Mouse (Mus musculus) G1E (cell line): ENCODE data around the gene Csad.

Experiments used
- CTCF ChIP-seq: IDR thresholded peaks from 2 replicates; pipeline ENCODE4 v1.5.1; 2012; ENCODE audit warnings: low read depth, low read length, inconsistent platforms, mixed read lengths
- GATA2 ChIP-seq: IDR thresholded peaks from 2 replicates; pipeline ENCODE4 v1.6.1; 2012; ENCODE audit warnings: low read depth, low read length, inconsistent platforms, borderline replicate concordance

DNA sequence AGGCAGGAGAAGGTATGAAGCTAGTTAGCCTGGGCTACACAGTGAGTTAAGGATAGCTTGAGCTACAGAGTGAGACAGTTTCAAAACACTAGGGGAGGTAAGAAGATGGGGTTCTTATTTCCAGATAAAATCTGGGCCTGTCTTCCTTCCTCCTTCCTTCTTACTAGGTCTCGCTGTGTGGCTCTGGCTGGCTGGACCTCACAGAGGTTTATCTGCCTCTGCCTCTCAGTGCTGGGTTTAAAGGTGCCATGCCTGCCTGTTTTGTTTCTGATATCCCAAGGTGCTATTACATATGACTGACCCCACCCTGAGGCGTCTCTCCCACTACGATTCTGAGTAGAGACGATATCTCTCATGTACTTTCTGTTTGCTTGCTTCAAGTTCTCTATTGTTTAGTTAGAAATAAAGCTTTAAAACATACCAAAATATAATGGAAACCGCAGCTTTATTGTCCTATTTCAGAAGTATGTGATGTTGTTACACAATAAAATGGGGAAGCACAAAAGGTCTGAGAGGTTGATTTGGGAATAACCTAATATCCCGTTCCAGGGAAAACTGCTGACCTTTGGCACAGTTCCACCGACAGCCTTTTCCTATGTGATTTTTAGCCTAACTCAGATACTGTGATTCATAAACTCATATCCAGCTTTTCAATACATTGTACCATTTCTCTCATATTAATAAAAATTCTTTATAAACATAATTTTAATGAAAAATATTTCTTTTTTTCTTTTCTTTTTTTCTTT lies 27.8 kb downstream of the Csad start:
- TF ChIP-seq CTCF (no peak), GATA2 (no peak)
